Mouse (Mus musculus): ENCODE measurements at regions not wholly inside any gene's neighbourhood (a gene's known extent, or its start where the extent isn't known, plus 50 kb on each side); places are given as distances from the start of the nearest gene placed in this dataset.
A peak's percentile ranks its signal among the peaks of the same experiment; 100 is the strongest.
"Not testable (repeated sequence)": the region's sequence is repeated elsewhere in the genome, so short reads cannot be mapped to it uniquely, and the experiment has no call there.

DNA sequence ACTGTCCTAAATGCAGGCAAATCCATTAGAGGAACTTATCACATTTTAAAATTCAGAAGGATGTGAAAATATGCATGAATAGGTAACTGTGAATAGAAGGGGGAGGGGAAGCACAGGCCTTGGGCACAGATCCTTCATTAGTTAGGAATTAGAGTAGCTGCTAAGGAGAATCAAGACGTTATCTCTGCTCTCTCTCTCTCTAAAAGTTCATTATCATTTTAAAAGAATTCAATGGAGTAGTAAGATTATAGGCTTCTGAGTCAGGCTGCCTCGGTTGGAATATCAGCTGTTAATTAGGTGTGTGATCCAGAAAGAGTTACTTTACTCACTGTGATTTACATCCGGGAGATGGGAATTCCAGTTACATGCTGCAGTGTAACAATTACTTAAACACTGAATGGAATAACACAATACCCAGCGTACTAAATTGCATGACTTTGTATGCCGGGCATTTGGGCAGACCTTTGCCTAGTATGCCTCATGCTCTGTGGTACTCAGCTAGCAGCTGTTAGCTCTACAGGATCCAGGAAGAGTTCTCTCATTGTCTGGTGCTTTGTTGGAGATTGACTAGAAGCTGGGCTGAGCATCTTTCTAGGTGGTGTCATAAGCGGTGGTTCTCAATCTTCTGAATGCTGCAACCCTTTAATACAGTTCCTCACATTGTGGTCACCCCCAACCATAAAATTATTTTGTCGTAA is 203.4 kb downstream of the Dact1 start:
- intact Hi-C loops (cut with DNase I; ENCODE audit: low total_unique reads) = no loop called here
- DNase-seq = no peak

DNA sequence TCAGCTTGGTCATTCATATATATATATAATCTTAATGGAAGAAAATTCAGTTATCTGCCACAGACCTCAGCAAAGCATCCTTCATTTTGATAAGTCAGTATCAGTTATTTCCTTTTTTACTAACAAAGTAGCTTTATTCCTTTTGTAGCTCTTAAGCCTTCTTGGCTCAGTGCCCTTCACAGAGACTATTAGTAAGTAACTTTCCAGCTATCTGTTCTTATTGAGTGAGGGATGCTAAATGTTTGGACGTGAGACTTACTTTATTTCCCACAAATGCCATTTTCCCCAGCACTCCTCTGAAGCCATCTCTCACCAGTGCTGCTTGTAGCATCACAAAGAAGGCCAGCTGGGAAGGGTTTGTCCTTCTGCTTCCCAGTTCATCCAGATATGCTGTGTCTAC is 209.8 kb downstream of the Dact1 start:
- intact Hi-C loops (cut with DNase I; ENCODE audit: low total_unique reads) = no loop called here

GRCm38 (mm10) chr12:71521936-71522335 is 212.3 kb downstream of the Dact1 start:
- intact Hi-C loops (cut with DNase I; ENCODE audit: low total_unique reads) = no loop called here
- no peak for DNase-seq

More for the DNA sequence above, 209.8 kb downstream of the Dact1 start:
- no peak for DNase-seq

GRCm38 (mm10) chr12:71522451-71522850 is 212.8 kb downstream of the Dact1 start:
- no peak for DNase-seq
- intact Hi-C loops (cut with DNase I; ENCODE audit: low total_unique reads) = no loop called here

DNA sequence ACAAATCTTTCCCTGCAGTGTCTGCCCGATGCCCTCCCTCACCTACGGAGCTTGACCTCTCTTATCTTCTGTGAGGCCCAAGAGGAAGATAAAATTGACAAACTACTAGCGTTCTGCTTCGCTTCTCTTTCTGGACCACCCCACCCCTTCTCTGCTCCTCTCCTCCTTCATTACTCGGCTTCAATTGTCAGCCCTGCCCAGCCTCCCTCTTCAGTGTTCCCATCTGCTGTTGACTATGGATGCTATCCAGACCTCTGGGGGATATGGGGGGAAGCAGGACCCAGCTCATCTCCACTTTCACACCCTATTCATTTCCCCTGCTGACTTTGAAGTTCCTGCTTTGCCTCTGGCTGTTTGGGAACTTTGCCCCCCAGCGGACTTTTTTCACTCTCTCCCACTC is 214.5 kb downstream of the Dact1 start:
- DNase-seq = peak; percentile 32
- intact Hi-C loops (cut with DNase I; ENCODE audit: low total_unique reads) = no loop called here

GRCm38 (mm10) chr12:71525255-71525927 is 215.7 kb downstream of the Dact1 start:
- intact Hi-C loops (cut with DNase I; ENCODE audit: low total_unique reads) = no loop called here
- DNase-seq = no peak

DNA sequence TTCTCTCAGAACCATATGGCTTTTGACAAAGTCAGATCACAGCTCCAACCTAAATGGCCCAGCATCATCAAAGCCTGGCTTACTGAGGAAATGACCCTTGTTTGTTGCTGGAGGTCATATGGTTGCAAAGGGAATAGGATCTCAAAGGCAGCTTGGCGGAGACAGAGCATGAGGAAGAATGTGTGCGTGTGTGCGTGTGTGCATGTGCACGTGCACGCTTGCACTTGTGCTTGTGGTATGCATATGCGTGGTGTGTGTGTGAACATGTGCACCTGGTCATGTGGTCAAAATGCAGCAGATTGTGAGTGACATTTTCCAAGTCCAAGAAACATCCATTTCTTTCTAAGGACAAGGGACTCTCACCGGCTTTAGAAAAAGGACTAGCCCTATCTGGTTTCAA is 216.9 kb downstream of the Dact1 start:
- no peak for DNase-seq
- intact Hi-C loops (cut with DNase I; ENCODE audit: low total_unique reads) = no loop called here

DNA sequence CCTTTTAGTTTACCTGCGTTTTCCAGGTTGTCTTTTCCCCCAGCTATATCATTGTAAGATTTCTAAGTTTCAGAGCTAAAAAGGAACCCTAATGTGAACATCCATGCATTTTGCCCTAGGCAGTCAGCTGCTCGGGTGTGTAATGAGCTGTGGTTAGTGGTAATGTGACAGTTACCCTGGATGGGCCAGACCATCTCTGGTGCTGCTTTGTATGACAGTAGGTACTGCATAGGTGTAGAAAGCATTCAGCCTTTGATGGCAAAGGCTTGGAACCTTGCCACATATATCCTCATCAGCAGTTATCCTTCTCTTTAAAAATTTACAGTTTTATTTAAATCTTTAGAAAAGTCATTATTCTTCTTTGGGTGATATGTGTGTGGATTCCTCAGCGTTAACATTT is 222.5 kb downstream of the Dact1 start:
- intact Hi-C loops (cut with DNase I; ENCODE audit: low total_unique reads) = no loop called here
- no peak for DNase-seq

- DNase-seq = no peak
- intact Hi-C loops (cut with DNase I; ENCODE audit: low total_unique reads) = no loop called here
Observed at GRCm38 (mm10) chr12:71532708-71533450, 223.2 kb downstream of the Dact1 start.

GRCm38 (mm10) chr12:71533701-71534100 is 224.0 kb downstream of the Dact1 start:
- intact Hi-C loops (cut with DNase I; ENCODE audit: low total_unique reads) = no loop called here
- no peak for DNase-seq

- no peak for DNase-seq
- intact Hi-C loops (cut with DNase I; ENCODE audit: low total_unique reads) = no loop called here
Observed at GRCm38 (mm10) chr12:71534199-71534598, 224.5 kb downstream of the Dact1 start.

- intact Hi-C loops (cut with DNase I; ENCODE audit: low total_unique reads) = no loop called here
- no peak for DNase-seq
Observed at GRCm38 (mm10) chr12:71535251-71535650, 225.6 kb downstream of the Dact1 start.

- intact Hi-C loops (cut with DNase I; ENCODE audit: low total_unique reads); DNase-seq: not testable (repeated sequence)
Observed at GRCm38 (mm10) chr12:71535831-71536230, 226.1 kb downstream of the Dact1 start.

- no peak for DNase-seq
- intact Hi-C loops (cut with DNase I; ENCODE audit: low total_unique reads) = no loop called here
Observed at GRCm38 (mm10) chr12:71538691-71539090, 229.0 kb downstream of the Dact1 start.

GRCm38 (mm10) chr12:71540279-71540678 is 230.6 kb downstream of the Dact1 start:
- intact Hi-C loops (cut with DNase I; ENCODE audit: low total_unique reads) = no loop called here
- DNase-seq = no peak

- intact Hi-C loops (cut with DNase I; ENCODE audit: low total_unique reads) = no loop called here
- no peak for DNase-seq
Observed at GRCm38 (mm10) chr12:71541961-71542360, 232.3 kb downstream of the Dact1 start.

- no peak for DNase-seq
- intact Hi-C loops (cut with DNase I; ENCODE audit: low total_unique reads) = no loop called here
Observed at GRCm38 (mm10) chr12:71543571-71544119, 234.0 kb downstream of the Dact1 start.

DNA sequence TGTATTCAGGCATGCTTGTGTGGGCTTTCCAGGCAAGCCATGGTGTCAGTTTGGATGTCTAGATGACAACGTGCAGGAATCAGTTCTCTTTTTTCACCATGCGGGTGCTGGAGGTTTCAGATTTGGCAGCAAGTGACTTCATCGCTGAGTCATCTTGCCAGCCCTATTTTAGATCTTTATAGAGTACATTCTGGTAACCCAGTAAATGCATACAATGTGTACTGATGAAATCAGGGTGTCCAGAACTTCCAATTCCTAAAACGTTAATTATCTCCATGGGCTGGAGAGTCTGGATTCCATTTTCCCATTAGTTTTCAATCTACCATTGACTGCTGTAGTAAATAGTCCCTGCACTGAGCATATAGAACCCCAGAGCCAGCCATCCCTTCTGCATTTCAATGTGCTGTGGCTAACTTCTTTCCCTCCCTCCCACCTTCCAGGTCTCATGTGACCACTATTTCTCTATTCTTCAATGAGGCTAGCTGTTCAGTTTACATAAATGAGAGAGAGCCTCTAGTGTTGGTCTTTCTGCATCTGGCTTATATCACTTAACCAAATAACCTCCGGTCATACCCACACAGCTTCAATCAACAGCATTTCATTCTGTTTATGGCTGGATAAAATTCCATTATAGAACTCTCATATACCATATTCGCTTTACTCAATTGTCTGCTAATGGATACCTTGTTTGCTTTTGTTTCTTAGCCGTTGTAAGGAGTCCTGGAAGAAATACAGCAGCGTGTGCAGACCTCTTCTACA is 234.9 kb downstream of the Dact1 start:
- no peak for DNase-seq

DNA sequence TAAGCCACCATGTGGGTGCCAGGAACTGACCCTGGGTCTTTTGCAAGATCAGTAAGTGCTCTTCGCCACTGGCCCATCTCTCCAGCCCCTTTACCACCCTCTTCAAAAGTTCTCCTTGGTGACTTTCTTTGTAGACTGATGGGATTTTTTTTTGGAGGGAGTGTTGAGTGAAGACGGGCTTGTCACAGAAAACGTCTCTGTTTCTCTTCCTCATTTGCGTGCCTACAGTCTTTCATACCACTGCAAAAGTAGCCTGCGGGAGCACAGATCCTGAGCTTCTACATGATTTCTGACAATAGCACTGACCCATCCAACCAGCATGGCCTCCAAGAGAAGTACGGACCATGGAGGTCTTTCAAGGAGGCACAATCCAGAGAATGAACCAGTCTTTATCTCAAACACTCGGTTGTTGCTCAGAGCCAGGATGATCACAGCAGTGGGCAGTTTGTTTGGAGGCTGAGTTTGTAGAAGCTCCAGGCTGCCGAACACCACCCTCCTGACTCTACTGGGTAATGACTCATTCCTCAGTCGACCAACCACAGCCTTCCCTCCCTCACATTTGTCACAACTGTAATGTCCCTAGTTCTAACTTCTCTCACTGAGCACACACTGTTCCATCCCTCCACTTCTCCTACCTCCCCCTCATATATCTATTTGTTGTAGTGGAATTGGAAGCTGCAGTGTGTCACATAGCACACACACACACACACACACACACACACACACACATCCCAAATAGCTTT is 237.0 kb downstream of the Dact1 start:
- no peak for DNase-seq
- intact Hi-C loops (cut with DNase I; ENCODE audit: low total_unique reads) = no loop called here

More for the DNA sequence above, 234.9 kb downstream of the Dact1 start:
- intact Hi-C loops (cut with DNase I; ENCODE audit: low total_unique reads) = no loop called here

Data from gastrocnemius, postnatal 14 days (tissue).